Mouse (Mus musculus) thymus, adult 2 months (tissue): ENCODE data around the gene Med14.

Source experiments
- CTCF ChIP-seq: fragments of 200-500 bp; IDR thresholded peaks from 2 replicates; pipeline ENCODE4 v1.5.1; 2012; ENCODE audit warnings: mild to moderate bottlenecking, control low read depth, low read length, moderate library complexity, borderline replicate concordance; ENCODE audit not compliant: control insufficient read depth, poor library complexity, insufficient read depth; ENCODE audit errors: extremely low read depth
- POLR2A ChIP-seq: fragments of 200-500 bp; IDR thresholded peaks from 2 replicates; pipeline ENCODE4 v1.6.1; 2012; ENCODE audit warnings: mild to moderate bottlenecking, low read length, control low read depth, moderate library complexity; ENCODE audit not compliant: control insufficient read depth, poor library complexity, insufficient read depth; ENCODE audit errors: extremely low read depth

GRCm38 (mm10) chrX:12762334-12763126 lies 657 bp upstream of the Med14 start:
- TF ChIP-seq CTCF (no peak), POLR2A (no peak)
